Mouse (Mus musculus) cerebral cortex, adult 2 months (tissue): ENCODE measurements around the gene Shroom3.

Experiments used
- WGBS: fragments of 180-500 bp; shearing (Covaris S2); methylation state at CpG from one replicate; pipeline ENCODE4 v1.1.7; 2018; 5-methylcytosine and 5-hydroxymethylcytosine counted together

The Shroom3 gene

DNA sequence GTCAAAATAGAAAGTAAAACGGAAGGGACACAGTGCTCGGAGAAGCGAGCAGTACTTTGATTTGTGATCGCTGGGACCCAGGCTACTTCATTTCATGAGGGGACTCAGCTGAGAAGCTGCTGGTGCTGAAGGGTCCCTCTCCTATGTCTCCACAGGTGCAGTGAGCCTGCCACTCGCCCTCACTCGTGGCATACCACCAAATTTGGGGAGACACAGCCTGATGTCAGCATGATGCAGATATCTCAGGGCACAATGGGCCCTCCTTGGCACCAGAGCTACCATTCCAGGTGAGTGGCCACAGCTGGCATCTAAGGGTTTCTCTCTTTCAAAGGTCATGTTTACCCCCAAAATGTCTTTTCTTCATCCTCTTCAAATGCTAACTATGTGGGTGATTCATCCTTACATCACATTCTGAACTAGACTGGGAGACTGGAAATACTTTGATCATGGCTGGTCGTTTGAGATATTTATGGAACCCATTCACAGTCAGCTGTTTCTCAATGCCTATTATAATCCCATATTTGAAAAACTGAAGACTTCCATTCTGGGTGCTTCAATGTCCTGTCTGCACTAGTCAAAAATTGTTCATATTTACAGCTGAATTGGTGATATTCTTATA, 250.5 kb downstream of the Shroom3 start:
- 64% methylated on average over 7 of the region's 7 CpGs for whole genome bisulfite sequencing

DNA sequence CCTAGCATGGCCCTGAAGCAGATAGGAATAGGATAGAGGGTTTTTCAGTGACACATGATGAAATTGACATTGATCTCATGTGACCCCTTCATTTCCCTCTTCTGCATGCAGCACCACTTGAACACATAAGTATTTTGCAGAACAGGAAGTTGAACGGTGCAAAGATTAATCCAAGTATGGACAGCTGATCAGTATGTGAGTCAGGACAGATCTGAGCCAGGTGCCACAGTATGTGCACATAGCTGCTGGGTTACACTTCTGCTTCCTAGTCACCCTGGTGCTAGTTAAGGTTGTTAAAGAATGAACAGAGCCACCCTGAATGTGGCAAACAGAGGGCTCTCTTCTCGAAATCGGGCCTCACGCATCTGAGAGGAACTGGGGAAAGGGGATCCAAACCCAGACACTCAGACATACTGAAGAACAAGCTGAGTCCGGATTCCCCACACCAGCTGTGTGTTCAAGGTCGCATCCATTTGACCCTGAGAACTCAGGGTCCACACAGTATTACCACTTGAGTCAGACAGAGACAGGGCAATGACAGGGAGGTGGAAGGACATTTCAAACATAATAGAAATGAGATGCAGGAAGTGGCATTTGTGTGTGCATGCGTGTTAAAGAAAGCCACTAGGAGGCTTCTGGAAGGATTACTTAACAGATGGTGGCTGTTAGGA, 251.2 kb downstream of the Shroom3 start:
- 83% methylated on average over 7 of the region's 7 CpGs for WGBS

DNA sequence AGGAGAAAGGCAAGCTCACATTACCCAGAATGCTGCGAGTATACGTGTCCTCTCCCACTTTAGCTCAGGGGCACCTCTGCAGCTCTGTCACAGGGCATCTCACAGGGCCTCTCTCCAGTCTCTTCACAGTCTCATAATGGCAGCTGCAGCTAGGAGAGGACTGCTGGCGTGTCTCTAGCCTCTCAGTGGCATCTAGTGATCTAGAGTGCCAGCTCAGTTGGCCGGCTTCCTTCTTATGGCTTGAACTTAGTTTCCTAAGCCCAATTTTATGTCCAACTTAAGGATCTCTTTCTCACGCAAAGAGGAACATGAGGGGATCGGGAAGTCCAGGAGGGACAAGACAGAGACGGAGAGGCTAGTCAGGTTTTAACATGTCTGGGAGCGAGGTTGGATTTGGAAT, 252.6 kb downstream of the Shroom3 start:
- WGBS: 84% methylated on average over 8 of the region's 8 CpGs

DNA sequence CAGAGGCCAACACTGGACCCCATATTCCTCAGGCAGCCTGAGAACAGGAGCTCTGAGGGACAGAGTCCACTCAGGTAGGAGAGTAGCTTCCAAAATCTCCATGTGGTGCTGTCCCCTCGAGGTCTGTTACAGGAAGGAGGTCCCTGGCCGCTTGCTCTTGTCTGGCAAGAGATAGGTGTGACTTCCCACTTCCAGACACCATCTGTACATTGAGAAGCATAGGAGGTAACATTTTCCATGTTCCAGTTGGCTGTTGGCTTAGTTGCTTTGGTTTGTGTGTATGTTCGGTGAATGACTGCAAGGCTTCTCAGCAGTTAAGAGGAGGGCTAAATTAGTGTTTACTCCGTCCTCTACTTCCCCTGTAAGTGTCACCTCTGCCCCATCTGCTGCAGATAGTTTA, 254.5 kb downstream of the Shroom3 start:
- 62% methylated on average over 4 of the region's 4 CpGs for WGBS

DNA sequence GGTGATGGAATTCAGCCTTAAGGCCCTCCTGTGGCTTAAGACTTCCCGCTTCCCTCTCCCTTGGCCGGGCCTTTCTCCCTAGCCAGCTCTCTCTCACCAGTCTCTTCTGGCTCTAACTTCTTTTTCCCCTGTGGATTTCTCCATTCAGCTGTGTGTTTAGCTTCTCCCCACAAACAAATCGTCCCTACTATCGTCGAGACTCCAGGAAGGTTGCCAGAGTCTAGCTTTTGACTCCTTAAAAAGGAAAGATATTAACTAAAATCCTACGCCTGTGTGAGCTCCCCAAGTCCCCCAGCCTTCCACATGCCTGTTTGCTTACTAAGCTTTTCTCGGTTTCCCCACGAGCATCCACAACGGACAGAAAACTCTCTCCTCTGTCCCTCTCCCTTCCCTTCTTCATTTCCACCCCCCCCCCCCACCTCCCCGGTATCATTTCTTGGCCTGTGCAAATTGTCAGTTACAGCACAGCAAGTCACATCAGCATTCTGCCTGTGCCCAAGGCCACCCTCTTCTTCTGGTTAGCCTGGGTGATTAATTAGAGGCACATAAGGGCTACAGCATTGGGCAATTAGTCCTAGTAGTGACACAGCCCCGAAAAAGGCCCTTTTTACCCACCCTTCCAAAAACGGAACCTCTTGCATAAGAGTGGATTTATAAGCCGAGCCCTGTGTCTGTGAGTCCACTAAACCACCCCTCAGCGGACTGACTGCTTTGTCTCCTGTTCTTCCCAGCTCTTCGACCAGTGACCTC, 256.2 kb downstream of the Shroom3 start:
- WGBS: 60% methylated on average over 15 of the region's 15 CpGs

DNA sequence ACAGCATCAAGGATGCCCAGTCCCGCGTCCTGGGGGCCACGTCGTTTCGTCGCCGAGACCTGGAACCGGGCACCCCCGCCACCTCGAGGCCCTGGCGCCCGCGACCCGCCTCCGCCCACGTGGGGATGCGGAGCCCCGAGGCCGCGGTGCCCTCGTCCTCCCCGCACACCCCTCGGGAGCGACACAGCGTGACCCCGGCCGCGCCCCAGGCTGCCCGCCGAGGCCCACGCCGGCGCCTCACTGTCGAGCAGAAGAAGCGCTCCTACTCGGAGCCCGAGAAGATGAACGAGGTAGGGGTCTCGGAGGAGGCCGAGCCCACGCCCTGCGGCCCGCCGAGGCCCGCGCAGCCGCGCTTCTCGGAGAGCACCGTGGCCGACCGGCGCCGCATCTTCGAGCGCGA, 258.9 kb downstream of the Shroom3 start:
- WGBS: 87% methylated on average over 57 of the region's 57 CpGs

DNA sequence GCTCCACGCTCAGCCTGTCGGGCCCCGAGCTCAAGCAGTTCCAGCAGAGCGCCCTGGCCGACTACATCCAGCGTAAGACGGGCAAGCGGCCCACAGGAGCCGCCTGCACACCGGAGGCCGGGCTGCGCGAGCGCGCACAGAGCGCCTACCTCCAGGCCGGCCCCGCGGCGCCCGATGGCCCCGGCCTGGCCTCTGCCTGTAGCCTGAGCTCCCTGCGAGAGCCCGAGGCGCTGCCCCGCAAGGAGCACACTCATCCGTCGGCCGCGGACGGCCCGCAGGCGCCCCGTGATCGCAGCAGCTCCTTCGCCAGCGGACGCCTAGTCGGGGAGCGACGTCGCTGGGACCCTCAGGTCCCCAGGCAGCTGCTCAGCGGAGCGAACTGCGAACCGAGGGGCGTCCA, 259.3 kb downstream of the Shroom3 start:
- 92% methylated on average over 47 of the region's 47 CpGs for WGBS

DNA sequence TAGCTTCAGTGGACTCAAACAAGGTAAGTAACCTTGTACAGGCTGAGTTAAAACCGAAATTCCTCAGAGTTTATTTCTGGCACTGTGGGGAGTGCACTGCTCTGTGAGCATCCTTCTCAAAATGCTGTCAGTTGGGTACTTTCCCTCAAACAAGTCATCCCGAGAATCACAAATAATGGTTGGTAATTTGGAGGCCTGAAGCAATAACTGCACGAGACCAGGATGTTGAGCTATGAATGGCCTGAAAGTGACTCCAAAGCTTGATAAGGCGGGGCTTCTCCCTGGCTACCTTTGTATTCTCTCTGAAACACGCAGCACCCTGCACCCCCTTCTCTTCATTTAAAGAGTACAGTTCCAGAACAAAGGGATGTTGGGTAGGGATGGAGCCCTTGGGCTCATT, 261.6 kb downstream of the Shroom3 start:
- WGBS: 84% methylated on average over 5 of the region's 5 CpGs

DNA sequence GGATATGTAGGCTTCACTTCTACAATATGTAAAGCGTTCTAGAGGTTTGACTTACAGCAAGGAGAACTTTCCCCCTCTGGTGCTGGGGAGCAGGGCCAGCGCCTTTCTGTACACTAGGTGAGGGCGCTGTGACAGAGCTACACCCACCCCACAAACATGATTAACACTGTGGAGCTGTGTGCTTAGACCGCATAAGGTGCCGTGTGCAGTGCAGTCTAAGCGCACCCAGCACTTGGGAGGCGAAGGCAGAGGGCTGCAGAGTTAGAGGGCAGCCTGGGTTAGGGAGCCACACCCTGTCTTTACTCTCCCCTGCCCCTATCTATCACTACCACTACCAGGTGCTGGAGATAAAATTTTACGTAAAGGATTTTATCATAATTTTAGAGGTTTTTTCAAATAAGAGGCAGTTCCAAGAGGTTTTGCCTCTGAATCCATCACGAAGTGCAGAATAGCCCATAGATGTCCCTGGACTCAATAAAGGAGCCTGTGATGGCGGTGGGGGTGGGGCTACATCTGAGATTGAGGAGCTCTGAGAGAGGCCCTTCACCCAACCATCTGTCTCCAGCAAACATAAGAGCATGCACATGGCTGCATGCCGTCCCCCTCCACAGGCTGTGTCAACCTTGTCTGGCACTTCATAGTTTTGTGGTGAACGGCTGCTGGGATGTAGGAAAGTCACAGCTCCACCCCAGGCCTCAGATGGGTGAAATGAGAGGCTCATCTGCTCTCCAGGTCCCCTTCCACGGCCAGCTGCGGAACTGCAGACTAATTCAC, 265.9 kb downstream of the Shroom3 start:
- WGBS: 73% methylated on average over 14 of the region's 14 CpGs

DNA sequence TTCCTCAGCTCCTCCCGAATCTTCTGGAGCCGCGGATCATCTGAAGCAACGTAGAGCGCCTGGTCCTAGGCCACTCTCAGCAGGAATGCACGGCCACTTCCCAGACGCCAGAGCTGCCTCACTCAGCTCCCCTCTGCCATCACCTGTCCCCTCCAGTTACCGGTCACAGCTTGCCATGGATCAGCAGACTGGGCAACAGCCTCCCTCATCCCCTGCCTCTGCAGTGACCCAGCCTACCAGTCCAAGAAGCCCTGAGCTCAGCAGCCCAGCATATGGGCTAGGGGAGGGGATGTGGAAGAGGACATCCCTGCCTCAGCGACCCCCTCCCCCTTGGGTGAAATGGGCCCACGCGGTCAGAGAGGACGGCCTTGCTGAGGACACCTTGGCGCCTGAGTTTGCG, 267.3 kb downstream of the Shroom3 start:
- WGBS: 93% methylated on average over 14 of the region's 14 CpGs

DNA sequence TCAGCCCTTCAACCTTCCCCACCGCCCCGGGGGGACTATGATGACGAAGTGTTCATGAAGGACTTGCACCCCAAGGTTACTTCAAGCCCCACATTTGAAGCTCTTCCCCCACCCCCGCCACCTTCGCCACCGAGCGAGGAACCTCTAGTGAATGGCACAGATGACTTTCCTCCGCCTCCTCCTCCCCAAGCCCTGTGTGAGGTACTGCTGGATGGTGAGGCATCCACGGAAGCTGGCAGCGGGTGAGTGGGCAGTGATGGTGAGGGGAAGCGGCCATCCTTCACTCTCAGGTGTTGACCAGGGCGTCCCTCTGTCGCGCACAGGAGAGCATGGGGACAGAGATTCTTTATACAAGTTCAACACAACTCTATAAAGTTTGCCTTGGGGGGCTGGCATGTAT, 267.8 kb downstream of the Shroom3 start:
- WGBS: 79% methylated on average over 14 of the region's 14 CpGs

DNA sequence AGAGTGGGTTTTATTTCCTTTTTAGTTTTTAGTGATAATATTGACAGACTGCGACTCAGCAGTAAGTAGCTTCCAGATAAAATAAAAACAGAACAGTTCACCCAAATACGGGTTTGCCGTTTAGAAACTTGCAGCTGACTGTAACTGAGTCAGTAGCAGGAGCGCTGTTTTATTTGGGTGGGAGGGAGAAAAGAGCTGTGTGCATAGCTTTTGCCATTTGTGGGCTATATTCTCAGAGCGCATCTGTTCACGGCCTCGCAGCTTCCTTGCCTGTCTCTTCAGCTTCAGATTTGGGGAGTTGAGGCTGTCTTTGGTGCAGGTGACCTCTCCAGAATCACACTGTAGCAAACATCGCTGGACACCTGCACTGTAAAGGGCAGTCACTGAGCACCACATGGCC, 270.6 kb downstream of the Shroom3 start:
- 45% methylated on average over 8 of the region's 8 CpGs for WGBS

DNA sequence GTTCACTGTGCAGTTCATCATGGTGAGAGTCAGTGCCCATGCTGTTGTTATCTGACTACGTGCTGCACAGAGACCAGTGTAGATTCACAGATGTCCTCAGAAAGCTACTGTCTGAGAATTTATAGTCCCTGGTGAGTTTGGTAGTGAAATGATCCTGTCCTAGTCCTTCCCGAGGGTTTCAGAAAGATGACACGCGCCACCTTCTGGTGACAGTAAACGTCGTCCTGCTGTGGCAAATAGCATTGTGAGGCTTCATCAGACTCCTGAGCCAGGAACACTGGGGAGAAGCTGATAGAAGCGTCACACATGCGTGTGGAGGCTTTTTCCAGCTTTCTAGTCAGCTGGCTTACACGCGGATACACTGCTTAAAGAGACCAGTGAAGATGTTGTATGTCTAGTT, 271.1 kb downstream of the Shroom3 start:
- 11% methylated on average over 10 of the region's 10 CpGs for WGBS

DNA sequence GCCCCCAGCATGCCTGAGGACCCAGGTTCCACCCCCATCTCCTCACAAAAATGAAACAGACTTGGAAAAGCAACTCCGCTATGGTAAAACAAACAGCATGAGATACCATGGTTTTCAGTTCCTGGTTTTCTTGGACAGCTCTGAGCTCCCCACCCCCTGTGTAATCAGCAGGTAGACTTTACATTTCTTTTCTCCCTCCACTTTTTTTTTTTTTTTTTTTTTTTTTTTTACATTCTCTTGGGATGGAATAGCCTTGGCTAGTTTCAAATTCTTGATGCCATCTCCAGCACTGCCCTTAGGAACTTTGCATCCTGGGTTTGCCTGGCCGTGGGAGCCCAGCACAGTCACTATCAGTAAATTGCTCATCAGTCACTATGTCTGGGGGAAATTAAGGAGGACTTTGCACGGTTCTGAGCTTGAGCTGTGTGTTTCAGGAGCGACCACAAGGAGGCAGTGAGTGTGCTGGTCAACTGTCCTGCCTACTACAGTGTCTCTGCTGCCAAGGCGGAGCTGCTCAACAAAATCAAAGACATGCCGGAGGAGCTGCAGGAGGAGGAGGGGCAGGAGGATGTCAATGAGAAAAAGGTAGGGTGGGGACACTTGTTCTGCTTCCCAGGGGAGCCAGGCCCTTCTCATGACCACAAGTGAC, 271.7 kb downstream of the Shroom3 start:
- 55% methylated on average over 6 of the region's 6 CpGs for WGBS

DNA sequence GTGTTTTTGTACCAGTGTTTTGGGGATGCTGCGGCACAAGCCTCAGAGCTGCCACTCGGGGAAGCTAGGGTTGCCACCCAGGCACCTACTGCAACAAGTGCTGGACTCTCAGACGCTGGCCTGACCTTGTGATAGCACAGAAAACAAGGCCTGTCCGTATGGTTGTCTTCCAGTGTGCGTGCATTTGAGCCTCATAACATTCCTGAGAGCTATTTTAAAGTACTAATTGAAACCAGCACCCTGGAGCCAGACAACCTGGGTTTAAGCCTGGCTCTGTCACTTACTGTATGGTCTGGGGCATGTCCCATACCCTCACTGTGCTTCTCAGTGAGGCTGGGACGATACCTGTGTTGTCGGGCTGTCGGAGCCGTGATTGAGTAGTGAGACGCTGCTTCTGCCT, 276.1 kb downstream of the Shroom3 start:
- 67% methylated on average over 10 of the region's 10 CpGs for WGBS

DNA sequence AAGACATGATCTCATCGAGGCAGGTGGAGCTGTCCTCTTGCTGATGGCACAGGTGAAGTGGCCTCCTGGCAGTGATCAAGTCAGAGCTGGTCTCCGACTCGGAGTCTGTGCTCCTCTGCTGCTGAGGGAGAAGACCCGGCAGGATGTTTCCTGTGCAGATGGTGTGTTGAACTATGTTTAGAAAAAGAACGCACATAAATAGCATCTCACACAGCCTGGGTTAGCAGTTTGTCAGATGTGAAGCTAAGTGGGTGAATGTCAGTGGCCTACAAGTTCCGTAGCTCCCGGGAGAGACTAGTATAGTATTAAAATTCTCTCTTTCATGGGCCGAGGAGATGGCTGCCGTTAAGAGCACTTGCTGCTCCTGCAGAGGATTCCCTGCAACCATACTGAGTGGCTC, 276.5 kb downstream of the Shroom3 start:
- 33% methylated on average over 9 of the region's 9 CpGs for WGBS

DNA sequence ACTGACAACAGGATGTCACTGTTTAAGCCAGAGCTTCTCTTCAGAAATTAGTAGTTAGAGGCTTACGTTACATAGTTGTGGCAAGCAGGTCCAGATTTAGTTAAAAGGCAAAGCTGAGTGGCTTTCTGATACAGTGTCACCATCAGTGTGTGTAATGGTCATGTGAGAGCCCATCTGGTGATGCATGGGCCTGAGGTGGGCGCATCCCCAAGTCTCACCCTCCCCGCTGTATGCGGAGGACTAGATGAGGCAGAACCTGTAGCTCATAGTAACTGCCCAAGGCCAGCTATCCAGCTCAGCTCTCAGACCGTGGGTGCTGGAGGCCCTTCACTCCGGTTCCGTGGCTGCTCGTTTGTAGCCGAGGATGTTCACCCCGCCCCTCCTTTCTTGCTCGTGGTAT, 278.1 kb downstream of the Shroom3 start:
- whole genome bisulfite sequencing: 61% methylated on average over 11 of the region's 11 CpGs

DNA sequence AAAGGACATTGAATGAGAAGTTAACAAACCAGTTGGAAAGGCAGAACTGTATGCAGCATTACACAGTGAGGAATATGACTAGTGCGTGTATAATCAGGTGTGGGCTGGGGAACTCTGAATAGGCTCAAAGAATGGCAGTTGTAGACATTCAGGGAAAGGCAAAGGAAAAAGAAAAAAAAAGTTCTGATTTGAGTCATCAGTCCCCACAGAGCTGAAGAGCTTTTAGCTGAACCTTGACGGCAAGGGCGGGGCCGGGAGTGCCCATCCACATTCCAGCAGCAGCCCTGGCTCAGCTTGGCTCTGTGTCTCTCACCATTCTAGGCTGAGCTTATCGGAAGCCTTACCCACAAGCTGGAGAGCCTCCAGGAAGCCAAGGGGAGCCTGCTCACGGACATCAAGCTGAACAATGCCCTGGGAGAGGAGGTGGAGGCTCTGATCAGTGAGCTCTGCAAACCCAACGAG, 278.6 kb downstream of the Shroom3 start:
- 51% methylated on average over 7 of the region's 7 CpGs for WGBS

DNA sequence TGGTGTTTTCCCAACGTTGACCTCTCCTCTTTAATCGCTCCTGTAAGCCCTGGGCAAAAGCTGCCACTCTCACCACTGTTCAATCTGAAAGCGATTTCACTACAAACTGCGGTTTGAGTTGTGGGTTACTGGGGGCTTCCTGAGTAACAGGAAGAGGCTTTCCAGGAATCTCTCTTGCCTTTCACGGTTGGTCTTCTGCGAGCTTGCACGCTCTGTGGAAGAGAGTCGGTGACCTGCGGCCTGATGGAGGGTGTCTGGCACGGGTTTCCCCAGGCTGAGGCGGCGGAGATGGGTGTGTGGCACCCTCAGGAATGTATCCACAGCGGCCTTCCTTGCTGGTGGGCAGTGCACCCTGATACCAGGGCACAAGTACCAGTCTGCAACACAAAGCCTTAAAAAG, 281.5 kb downstream of the Shroom3 start:
- WGBS: 86% methylated on average over 13 of the region's 13 CpGs

DNA sequence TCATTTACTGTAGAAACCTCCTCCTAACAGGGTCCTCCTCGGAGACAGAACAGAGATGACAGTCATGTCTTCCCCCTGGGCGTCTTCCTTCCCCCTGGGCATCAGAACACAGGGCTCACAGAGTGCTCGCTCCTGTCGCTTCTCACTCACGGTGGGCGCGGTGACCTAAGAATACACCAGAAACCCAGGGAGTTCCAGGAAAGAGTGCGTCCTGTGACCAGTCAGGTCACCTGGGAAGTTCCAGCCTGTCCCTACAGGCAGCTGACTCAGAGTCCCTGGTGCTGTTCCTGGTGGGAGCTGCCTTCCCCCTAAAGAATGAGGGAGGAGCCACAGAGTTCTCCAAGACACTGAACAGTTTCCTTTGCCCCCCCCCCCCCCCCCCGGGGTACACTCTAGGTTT, 283.9 kb downstream of the Shroom3 start:
- 79% methylated on average over 9 of the region's 9 CpGs for WGBS

DNA sequence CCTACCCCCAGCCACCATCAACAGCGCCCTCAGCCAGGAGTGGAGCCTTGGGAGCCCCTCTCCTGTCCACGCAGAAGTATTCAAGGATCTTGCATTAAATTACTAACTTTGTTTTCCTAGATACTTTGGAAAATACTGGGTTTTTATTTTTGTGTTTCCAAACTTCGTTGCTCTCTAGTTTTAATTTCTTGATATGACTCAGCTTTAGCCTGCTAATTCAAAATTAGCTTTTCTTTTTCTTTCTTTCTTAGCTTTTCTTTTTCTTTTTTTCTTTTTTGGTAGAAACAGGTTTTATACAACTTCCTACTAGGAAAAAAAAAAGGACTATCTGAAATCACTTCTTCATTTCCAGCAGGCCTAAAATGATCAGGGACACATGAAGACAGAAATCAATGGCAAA, 284.7 kb downstream of the Shroom3 start:
- 77% methylated on average over 3 of the region's 3 CpGs for WGBS

DNA sequence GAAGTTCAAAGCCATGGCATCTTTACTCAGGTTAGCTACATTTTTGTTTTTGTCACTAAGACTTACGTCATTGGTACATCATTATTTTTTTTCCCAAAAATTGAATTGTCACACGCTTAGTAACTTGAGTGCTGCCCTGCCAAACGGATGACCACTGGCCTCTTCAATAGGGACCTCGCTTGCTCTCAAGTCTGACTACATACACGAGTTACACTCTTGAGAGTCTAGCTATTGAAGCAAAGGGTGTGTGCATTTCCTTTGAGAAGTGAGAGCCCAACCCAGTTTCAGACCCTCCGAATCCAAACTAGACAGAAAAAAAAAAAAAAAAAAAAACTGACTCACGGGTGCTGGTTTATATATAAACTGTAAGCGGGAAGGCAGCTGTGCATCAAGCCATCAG, 286.2 kb downstream of the Shroom3 start:
- 58% methylated on average over 8 of the region's 8 CpGs for WGBS
